Mouse (Mus musculus) neural tube, embryonic 13.5 days (tissue): Measurements from ENCODE around the gene Dapk1. TPM values are rescaled to one million over a fixed set of nuclear protein-coding genes. Genes with fewer than 3 reads are reported as not detected.
"Not testable (repeated sequence)": the region's sequence is repeated elsewhere in the genome, so short reads cannot be mapped to it uniquely, and the experiment has no call there.

ENCODE experiments used
- ATAC-seq: fragments of 200-750 bp; cut with Nextera tagmentation; 2 replicates; pipeline ENCODE4 v1.8.0; 2017; ENCODE audit warnings: low read depth, mild to moderate bottlenecking, moderate TSS enrichment, moderate library complexity
- H3K27ac ChIP-seq: fragments of 300-500 bp; sonication (generic); replicated peaks from 2 replicates; pipeline ENCODE4 v1.5.1; 2015; ENCODE audit warnings: moderate library complexity, mild to moderate bottlenecking, inconsistent platforms
- H3K27me3 ChIP-seq: fragments of 300-500 bp; sonication (generic); 2 replicates; pipeline ENCODE4 v1.6.1; 2015; ENCODE audit warnings: mild to moderate bottlenecking, inconsistent platforms
- H3K36me3 ChIP-seq: fragments of 300-500 bp; sonication (generic); 2 replicates; pipeline ENCODE4 v1.6.1; 2015; ENCODE audit warnings: mild to moderate bottlenecking, inconsistent platforms
- H3K4me1 ChIP-seq: fragments of 300-500 bp; sonication (generic); replicated peaks from 2 replicates; pipeline ENCODE4 v1.6.1; 2015; ENCODE audit warnings: inconsistent platforms
- H3K4me2 ChIP-seq: fragments of 300-500 bp; sonication (generic); 2 replicates; pipeline ENCODE4 v1.6.1; 2015; ENCODE audit warnings: inconsistent platforms, mild to moderate bottlenecking, moderate library complexity
- H3K4me3 ChIP-seq: fragments of 300-500 bp; sonication (generic); 2 replicates; pipeline ENCODE4 v1.5.1; 2015; ENCODE audit warnings: mild to moderate bottlenecking, inconsistent platforms
- H3K9ac ChIP-seq: fragments of 300-500 bp; sonication (generic); 2 replicates; pipeline ENCODE4 v1.6.1; 2015; ENCODE audit warnings: moderate library complexity, mild to moderate bottlenecking, inconsistent platforms
- H3K9me3 ChIP-seq: fragments of 300-500 bp; sonication (generic); 2 replicates; pipeline ENCODE4 v1.6.1; 2016; ENCODE audit warnings: inconsistent platforms
- WGBS: fragments of 180-500 bp; shearing (Covaris S2); methylation state at CpG from one replicate; pipeline ENCODE4 v1.1.7; 2015; 5-methylcytosine and 5-hydroxymethylcytosine counted together
- polyA plus RNA-seq: library from polyadenylated mRNA; unstranded; fragments of >200 nt; fragmentation: Nextera tagmentation; extraction: Ambion mirVana; gene quantifications from 2 replicates; pipeline ENCODE4 v1.2.1, GENCODE M21; 2015

The Dapk1 gene
- polyA plus RNA-seq, 1 experiment from 2014 or later = 35.1 TPM

DNA sequence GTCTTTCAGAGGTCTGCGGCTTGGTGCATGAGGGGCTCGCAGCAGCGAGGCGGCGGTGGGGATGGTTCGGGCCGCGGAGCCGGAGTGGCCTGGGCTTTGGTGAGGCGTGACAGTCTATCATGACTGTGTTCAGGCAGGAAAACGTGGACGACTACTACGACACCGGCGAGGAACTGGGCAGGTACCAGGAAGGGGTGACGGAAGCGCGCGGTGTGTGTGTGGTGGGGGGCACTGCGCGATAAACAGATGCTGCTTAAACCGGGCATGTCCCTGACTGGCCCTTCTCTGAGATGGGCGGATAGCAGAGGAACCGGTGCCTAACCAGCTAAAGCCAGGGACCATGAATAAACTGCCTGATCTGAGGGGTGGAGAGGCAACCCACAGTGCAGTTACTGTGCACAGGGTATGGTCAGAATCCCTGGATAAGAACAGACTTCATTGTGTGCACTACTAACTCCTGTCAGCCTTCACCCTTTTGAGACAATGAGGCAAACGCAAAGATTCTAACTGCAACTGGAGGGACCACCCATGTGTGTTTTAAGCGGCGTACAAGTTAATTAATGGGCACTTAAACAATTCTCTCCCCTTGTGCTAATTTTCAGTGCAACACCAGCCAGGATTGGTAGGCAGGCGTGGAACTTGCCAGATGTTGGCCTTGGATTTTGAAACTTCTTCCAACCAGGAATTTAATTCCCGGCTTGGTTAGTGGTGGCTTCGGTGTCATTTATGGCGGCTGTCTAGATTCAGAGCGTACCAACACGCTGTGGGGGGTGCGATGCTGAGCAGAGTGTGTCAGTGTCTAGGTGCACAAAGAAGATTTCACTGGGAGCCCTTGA lies 887 bp downstream of the Dapk1 start:
- Histone ChIP-seq H3K27me3 (no peaks in the 10 kb centered on the region), H3K36me3 (peaks cover 21% of the 10 kb centered on the region; the same call in 1 of the 2 replicates), H3K9ac (peak overlapping the region; percentile 92), H3K4me1 (peaks cover 45% of the 10 kb centered on the region), H3K4me2 (peak overlapping the region; percentile 65), H3K4me3 (peak overlapping the region; percentile 91), H3K9me3 (no peaks in the 10 kb centered on the region), H3K27ac (peak overlapping the region; percentile 95)
- ATAC-seq = peak; percentile 79
- 2% methylated on average over 34 of the region's 34 CpGs for WGBS

DNA sequence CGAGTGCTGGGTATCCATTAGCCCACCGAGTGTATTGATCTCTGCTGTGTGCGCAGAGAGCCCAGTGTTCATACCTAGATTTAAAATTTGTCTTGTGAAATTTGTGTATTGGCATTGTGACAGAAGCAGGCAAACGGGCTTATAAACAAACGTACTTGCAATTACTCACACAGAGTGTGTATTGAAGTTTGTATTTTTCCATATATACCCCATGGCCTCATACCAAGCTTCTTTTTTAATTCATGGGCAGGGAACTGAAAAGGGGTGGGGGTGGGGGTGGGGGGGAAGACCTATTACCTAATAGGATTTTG lies 1.5 kb downstream of the Dapk1 start:
- peaks cover 24% of the 10 kb centered on the region; the same call in 1 of the 2 replicates for H3K36me3 ChIP-seq
- 44% methylated on average over 5 of the region's 5 CpGs for WGBS
- H3K4me2 ChIP-seq = peak overlapping the region; percentile 65

DNA sequence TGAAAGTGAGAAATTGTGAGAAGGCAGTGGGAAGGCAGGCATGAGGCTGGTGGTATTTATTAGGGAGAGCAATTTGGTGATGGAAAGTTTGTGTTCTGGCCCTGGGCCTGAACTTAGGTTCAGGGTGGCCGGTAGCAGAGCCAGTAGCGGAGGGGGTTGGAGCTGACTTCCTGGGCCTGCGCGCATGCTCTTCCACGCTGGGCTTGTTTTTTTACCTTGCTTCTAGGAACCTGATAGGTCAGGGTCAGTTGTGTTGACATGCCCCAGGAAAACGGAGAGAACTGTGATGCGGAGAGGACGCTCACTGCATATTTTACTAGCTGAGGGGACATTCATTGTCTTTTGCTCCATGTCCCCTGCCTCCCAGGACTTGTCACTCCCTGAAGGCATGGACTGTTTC lies 5.7 kb downstream of the Dapk1 start:
- H3K4me2 ChIP-seq = no peak overlapping the region
- WGBS = 86% methylated on average over 8 of the region's 8 CpGs
- peaks cover 37% of the 10 kb centered on the region; the same call in 1 of the 2 replicates for H3K36me3 ChIP-seq
- H3K9me3 ChIP-seq = no peaks in the 10 kb centered on the region
- H3K27ac ChIP-seq = no peak overlapping the region
- H3K27me3 ChIP-seq = no peaks in the 10 kb centered on the region
- no peak for ATAC-seq
- H3K4me1 ChIP-seq = peaks cover 76% of the 10 kb centered on the region
- H3K9ac ChIP-seq = no peak overlapping the region
- H3K4me3 ChIP-seq = no peak overlapping the region

More for the DNA sequence above, 1.5 kb downstream of the Dapk1 start:
- Histone ChIP-seq H3K4me3 (peak overlapping the region; percentile 91), H3K27me3 (no peaks in the 10 kb centered on the region), H3K9me3 (no peaks in the 10 kb centered on the region), H3K4me1 (peaks cover 50% of the 10 kb centered on the region), H3K9ac (peak overlapping the region; percentile 92), H3K27ac (peak overlapping the region; percentile 95)
- ATAC-seq = no peak

GRCm38 (mm10) chr13:60608411-60609046 lies 6.8 kb downstream of the Dapk1 start:
- Histone ChIP-seq H3K9ac (no peak overlapping the region), H3K4me2 (no peak overlapping the region), H3K4me1 (peaks cover 74% of the 10 kb centered on the region), H3K9me3 (no peaks in the 10 kb centered on the region), H3K27ac (no peak overlapping the region), H3K27me3 (no peaks in the 10 kb centered on the region), H3K4me3 (no peak overlapping the region), H3K36me3 (peaks cover 39% of the 10 kb centered on the region; the same call in 1 of the 2 replicates)
- 81% methylated on average over 8 of the region's 8 CpGs for WGBS
- ATAC-seq = no peak

GRCm38 (mm10) chr13:60609234-60609633 lies 7.5 kb downstream of the Dapk1 start:
- Histone ChIP-seq H3K9me3 (no peaks in the 10 kb centered on the region), H3K4me3 (no peak overlapping the region), H3K27me3 (no peaks in the 10 kb centered on the region), H3K36me3 (peaks cover 39% of the 10 kb centered on the region; the same call in 1 of the 2 replicates), H3K4me1 (peaks cover 70% of the 10 kb centered on the region), H3K9ac (no peak overlapping the region), H3K4me2 (no peak overlapping the region), H3K27ac (no peak overlapping the region)
- 60% methylated on average over 4 of the region's 4 CpGs for WGBS
- ATAC-seq = no peak

GRCm38 (mm10) chr13:60610558-60610957 lies 8.8 kb downstream of the Dapk1 start:
- Histone ChIP-seq H3K9ac (no peak overlapping the region), H3K27me3 (no peaks in the 10 kb centered on the region), H3K27ac (0 out of 2 replicates have a peak overlapping the region, but pooled peaks have one; percentile 13), H3K9me3 (no peaks in the 10 kb centered on the region), H3K36me3 (peaks cover 32% of the 10 kb centered on the region), H3K4me2 (no peak overlapping the region), H3K4me3 (no peak overlapping the region), H3K4me1 (peaks cover 71% of the 10 kb centered on the region)
- WGBS = 65% methylated on average over 6 of the region's 6 CpGs
- ATAC-seq = no peak

GRCm38 (mm10) chr13:60610971-60611370 lies 9.2 kb downstream of the Dapk1 start:
- not testable (repeated sequence) for H3K9ac ChIP-seq, H3K27ac ChIP-seq, H3K9me3 ChIP-seq, H3K4me3 ChIP-seq, H3K4me2 ChIP-seq, H3K27me3 ChIP-seq, ATAC-seq
- H3K36me3 ChIP-seq = peaks cover 32% of the 10 kb centered on the region
- peaks cover 71% of the 10 kb centered on the region for H3K4me1 ChIP-seq
- WGBS = 85% methylated on average over 6 of the region's 6 CpGs

GRCm38 (mm10) chr13:60612160-60612559 lies 10.4 kb downstream of the Dapk1 start:
- no peaks in the 10 kb centered on the region for H3K9me3 ChIP-seq
- no peak overlapping the region for H3K27ac ChIP-seq
- ATAC-seq = no peak
- peaks cover 23% of the 10 kb centered on the region for H3K36me3 ChIP-seq
- no peak overlapping the region for H3K4me2 ChIP-seq
- H3K4me1 ChIP-seq = peaks cover 71% of the 10 kb centered on the region
- no peak overlapping the region for H3K4me3 ChIP-seq
- WGBS = 79% methylated on average over 3 of the region's 3 CpGs
- H3K27me3 ChIP-seq = no peaks in the 10 kb centered on the region
- no peak overlapping the region for H3K9ac ChIP-seq

GRCm38 (mm10) chr13:60614154-60614553 lies 12.4 kb downstream of the Dapk1 start:
- Histone ChIP-seq H3K9me3 (no peaks in the 10 kb centered on the region), H3K4me2 (no peak overlapping the region), H3K4me3 (no peak overlapping the region), H3K27ac (peak overlapping the region; percentile 14; the same call in 1 of the 2 replicates), H3K9ac (no peak overlapping the region), H3K27me3 (no peaks in the 10 kb centered on the region), H3K4me1 (peaks cover 72% of the 10 kb centered on the region), H3K36me3 (peaks cover 12% of the 10 kb centered on the region)
- 50% methylated on average over 8 of the region's 8 CpGs for WGBS
- ATAC-seq = peak; percentile 71

DNA sequence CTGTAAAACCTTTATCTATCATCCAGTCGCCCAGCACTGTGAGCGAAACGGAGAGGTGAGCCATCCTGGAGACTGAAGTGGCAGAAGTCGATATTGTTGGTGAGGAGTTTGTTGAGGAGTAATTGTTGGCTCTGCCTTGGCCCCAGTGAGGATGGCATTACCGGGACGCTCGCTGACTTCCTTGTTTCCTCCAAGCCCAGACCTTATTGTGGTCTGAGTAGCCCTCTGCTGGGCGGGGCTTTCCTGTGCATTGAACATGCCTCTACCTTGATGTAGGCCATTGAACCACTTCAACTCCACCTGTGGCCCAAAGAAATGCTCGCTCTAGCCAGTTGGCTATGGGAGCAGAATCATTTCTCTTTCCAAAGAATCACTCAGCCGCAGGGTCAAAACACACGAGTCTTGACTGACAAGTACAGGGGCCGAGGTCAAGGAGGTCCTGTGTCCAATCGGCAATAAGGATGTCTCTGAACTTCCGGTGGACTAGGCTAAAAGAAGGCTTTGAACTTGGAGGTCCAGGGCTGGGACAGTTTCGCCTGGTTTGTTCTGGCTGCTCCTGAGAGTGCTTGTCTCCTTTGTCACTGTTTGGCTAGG lies 13.4 kb downstream of the Dapk1 start:
- H3K27ac ChIP-seq = peak overlapping the region; percentile 14; the same call in 1 of the 2 replicates
- H3K4me3 ChIP-seq = no peak overlapping the region
- no peaks in the 10 kb centered on the region for H3K9me3 ChIP-seq
- H3K9ac ChIP-seq = no peak overlapping the region
- peaks cover 74% of the 10 kb centered on the region for H3K4me1 ChIP-seq
- H3K36me3 ChIP-seq = peaks cover 12% of the 10 kb centered on the region
- no peaks in the 10 kb centered on the region for H3K27me3 ChIP-seq
- no peak overlapping the region for H3K4me2 ChIP-seq
- ATAC-seq = no peak
- WGBS = 64% methylated on average over 15 of the region's 15 CpGs

- Histone ChIP-seq H3K27ac (no peak overlapping the region), H3K4me3 (no peak overlapping the region), H3K9me3 (no peaks in the 10 kb centered on the region), H3K27me3 (no peaks in the 10 kb centered on the region), H3K36me3 (peaks cover 12% of the 10 kb centered on the region), H3K4me1 (peaks cover 77% of the 10 kb centered on the region), H3K4me2 (no peak overlapping the region), H3K9ac (no peak overlapping the region)
- no peak for ATAC-seq
- WGBS = 49% methylated on average over 6 of the region's 6 CpGs
Observed at GRCm38 (mm10) chr13:60616036-60616435, 14.3 kb downstream of the Dapk1 start.

GRCm38 (mm10) chr13:60618287-60618686 lies 16.5 kb downstream of the Dapk1 start:
- no peaks in the 10 kb centered on the region for H3K9me3 ChIP-seq
- no peaks in the 10 kb centered on the region for H3K27me3 ChIP-seq
- H3K4me1 ChIP-seq = peaks cover 74% of the 10 kb centered on the region
- WGBS = 68% methylated on average over 9 of the region's 9 CpGs
- ATAC-seq = no peak
- no peak overlapping the region for H3K9ac ChIP-seq
- no peak overlapping the region for H3K27ac ChIP-seq
- H3K36me3 ChIP-seq = no peaks in the 10 kb centered on the region; the same call in 1 of the 2 replicates
- H3K4me2 ChIP-seq = no peak overlapping the region
- no peak overlapping the region for H3K4me3 ChIP-seq
